Mouse (Mus musculus) left cerebral cortex, adult 8-10 months (tissue): ENCODE measurements at regions not wholly inside any gene's neighbourhood (a gene's known extent, or its start where the extent isn't known, plus 50 kb on each side); places are given as distances from the start of the nearest gene placed in this dataset.

Experiments
- DNase-seq, 2 experiments: peaks; one replicate each; pipeline ENCODE4 v3.0.0; 2022; ENCODE audit warnings: low spot score in 2 of 2

DNA sequence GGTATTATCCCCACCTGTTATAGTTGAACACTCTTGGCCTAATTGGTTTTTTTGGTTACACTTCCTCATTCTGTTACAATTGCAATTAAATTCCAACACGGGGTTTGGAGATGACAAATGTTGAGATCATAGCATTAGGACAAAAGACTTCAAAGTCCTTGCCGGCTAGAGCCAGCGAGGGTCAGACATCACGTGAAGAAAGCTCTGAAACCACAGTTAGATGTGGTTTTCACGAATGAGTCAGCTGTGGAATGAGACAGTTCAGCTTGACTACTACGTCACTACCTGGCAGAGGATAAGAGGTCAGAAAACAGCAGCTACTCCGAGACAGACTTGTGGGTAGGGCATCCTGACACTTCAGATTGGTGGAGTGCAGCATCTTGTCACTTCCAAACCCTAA is 55.5 kb upstream of the Trio start:
- DNase-seq = no peak

DNA sequence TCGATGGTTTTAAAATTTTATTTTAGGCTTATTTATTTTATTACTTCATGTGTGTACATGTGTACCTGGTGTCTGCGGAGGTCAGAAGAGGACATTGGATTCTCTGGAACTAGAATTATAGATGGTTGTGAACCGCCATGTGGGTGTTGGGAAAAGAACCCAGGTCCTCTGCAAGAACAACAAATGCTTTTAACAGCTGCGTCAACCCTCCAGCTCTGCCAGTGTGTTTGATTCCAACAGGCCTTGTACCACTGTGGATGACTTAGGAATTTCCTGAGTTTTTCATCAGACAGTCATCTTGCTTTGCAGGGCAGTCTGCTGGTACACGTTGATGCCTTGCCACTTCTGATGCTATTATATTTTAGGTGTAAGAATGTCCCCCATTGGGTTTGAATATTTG is 56.8 kb upstream of the Trio start:
- no peak for DNase-seq

- no peak for DNase-seq
These were observed 80.3 kb upstream of the Trio start for GRCm38 (mm10) chr15:28105956-28106355.

- DNase-seq = peak; percentile 13 to 77
These were observed 84.3 kb upstream of the Trio start for GRCm38 (mm10) chr15:28109916-28110315.

DNA sequence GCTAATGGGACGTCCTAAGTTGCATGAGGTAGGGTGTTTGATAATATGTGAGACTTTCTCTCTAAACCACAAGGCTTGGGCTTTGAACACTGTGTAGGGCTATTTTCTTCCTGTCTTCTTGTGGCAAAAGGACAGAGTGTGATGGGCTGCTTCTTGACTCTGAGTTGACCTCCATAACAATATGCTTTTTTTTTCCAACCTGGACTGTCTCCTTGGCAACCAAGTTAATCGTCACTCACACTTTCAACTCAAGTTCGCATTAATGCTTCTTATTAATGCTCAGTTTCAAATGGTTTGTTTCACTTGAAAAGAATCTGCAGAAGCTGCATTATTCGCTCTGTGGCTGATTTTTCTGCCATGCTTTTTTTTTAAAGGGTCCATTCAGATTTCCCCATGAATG is 87.8 kb upstream of the Trio start:
- DNase-seq = no peak

GRCm38 (mm10) chr15:28114180-28114747 is 88.6 kb upstream of the Trio start:
- DNase-seq = no peak

DNA sequence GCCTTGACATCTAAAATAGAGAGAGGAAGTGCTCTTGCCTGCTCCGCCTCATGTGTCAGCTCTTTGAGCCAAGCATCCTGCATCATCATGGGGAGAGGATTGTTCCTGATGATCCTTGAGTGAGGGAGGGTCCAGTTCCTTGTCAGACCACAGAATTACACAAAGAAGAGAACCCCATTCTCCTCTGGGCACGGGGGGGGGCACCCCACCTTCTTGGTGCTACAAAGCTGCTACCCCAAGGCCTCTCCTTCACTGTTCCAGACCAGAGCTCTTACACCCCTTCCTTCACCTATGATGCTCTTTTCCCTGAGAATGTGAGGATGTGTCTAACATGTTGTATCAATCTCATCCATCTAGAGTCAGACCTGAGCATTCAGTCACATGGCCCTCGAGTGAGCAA is 76.7 kb upstream of the Dnah5 start:
- DNase-seq = no peak

DNA sequence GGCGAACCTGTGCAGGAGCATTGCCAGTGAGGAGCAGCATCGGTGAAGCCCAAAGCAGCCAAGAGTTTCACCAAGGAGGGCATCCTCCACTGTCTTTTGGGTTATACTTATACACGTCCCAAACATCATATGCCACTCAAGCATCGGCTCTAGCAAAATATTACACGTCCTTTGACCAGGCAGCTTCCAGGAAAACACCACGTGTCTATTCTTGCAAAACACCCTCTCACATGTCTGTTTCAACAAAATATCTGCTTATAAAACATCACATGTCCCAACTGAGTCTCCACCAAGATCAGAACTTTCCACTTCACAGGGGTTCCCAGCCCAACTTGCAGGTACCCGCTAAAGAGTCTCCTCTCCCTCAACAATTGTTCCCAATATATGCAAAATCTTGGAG is 74.0 kb upstream of the Dnah5 start:
- no peak for DNase-seq

- no peak for DNase-seq
These were observed 72.0 kb upstream of the Dnah5 start for GRCm38 (mm10) chr15:28131546-28131945.

DNA sequence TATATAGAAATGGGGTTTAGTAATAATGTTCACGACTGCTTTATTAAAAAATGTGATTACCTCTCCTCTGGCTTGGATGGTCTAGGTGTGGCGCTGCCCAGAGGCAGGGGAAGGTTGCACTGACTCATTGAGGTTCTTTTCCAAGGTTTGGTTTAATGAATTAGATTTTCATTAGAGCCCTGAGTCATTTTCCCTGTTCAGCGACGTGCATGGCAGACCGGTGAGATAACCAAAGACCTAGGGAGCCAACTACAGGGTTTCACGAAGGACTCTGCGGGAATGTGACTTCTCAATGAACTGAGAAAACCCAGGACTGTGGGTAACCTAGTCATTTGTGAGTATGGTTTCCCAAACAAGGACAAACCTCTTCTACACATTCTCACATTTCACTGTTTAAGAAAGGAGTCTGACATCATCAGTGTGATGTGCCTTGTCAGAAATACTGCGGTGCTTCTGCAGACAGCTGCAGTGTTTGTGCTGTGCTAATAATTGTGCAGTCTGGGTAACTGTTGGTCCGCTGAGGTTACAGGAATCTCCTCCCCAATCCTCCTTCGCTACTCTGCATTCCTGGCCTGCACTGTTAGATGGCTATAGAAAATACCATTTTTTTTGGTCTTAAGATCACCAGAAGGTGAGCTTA is 70.3 kb upstream of the Dnah5 start:
- no peak for DNase-seq

DNA sequence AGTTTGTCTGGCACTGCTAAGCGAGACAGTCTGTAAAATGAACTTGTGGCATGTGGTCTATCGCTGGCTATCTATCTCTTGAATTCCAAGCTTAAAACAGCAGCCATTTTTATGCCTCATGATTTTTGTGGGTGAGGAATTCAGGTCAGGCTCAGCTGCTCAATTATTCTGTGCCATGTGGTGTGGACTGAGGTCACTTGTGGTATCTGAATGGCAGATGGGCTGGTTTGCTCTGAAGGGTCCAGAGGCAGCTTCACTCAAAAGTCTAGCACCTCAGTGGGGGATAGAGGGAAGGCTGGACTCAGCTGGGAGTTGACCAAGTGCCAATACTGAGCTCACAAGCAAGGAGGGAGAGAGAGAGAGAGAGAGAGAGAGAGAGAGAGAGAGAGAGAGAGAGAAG is 69.3 kb upstream of the Dnah5 start:
- DNase-seq = no peak

- DNase-seq = no peak
These were observed 64.7 kb upstream of the Dnah5 start for GRCm38 (mm10) chr15:28138806-28139205.

GRCm38 (mm10) chr15:28140301-28140700 is 63.3 kb upstream of the Dnah5 start:
- DNase-seq = no peak

DNA sequence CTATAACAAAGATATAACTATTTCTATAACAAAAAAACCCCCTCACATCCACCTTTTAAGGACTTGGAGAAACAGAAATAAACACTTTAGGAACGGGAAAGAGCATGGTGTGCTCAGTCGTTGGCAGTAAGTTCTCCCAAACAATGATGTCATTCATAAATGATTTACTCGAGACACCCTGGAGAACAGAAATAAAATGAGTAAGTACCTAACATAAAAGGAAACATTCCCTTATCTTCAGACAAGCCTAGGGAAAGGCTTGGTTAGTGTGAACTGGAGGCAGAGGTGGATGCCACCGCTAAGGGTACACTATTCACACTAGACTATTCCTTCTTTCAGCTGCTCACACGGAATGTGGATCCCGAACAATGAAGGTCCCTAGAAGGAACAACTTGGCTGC is 62.2 kb upstream of the Dnah5 start:
- no peak for DNase-seq

DNA sequence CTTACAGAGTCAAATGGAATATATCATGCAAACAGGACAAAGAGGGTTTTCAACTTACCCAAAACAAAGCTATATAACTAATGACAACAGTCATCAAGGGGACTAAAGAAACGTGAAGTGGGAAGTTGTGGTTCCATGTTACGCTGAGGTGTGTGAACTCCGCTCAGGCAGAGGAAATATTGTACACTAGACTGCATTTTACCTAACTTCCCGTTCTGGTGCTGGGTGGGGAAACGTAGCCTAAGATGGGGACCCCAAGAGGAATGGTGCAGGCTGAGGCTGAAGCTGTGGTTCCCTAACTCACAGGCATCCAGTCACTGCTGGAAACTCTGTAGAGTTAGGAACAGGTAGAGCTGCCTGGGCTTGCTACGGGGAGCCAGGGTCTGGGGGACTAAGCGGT is 59.3 kb upstream of the Dnah5 start:
- DNase-seq = no peak

- no peak for DNase-seq
These were observed 58.7 kb upstream of the Dnah5 start for GRCm38 (mm10) chr15:28144846-28145245.

GRCm38 (mm10) chr15:28151678-28152077 is 51.9 kb upstream of the Dnah5 start:
- no peak for DNase-seq
